Mouse (Mus musculus): Measurements from ENCODE around the gene C130050O18Rik. TPM values are rescaled to one million over a fixed set of nuclear protein-coding genes. Genes with fewer than 3 reads are reported as not detected.

Gene C130050O18Rik
- polyA plus RNA-seq, 1 experiment from 2014 or later: 1.6 TPM

DNA sequence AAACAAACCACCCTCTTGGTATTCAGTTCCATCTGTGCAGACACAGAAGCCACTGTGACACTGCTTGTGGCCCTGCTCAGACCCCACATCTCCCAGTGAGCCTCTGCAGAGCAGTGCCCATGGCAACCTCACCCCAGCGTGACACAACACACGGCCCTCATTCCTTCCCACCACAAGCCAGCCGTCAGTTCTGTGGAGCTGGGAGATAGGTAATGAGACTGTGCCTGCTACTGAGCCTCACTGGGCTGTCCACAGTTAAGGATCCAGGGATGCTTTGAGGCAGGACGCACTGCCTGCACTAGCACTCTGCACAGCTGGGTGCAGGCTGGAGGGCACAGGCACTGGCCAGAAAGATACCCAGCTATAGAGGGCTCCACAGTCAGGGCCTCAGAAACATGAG, 44.8 kb downstream of the C130050O18Rik start:
- Histone ChIP-seq H3K27ac (ENCODE audit: low read length) (no peak overlapping the region; the same call in 1 of the 2 replicates), H3K9ac (ENCODE audit: low read depth, low read length) (no peak overlapping the region), H3K4me3 (ENCODE audit: low read depth, low read length) (no peak overlapping the region), H3K4me2 (ENCODE audit: low read depth, low read length) (no peak overlapping the region), H3K36me3 (ENCODE audit: control insufficient read depth, insufficient read depth) (no peaks in the 10 kb centered on the region), H3K27me3 (ENCODE audit: control insufficient read depth, insufficient read depth, low read depth, low read length) (no peaks in the 10 kb centered on the region), H3K4me1 (ENCODE audit: control insufficient read depth, low read depth, low read length) (peaks cover 7% of the 10 kb centered on the region), H3K9me3 (replicated peaks; ENCODE audit: control insufficient read depth, low read length) (no peaks in the 10 kb centered on the region)
- 52% methylated on average over 4 of the region's 4 CpGs for WGBS (ENCODE audit: insufficient replicate concordance)
- no peak for ATAC-seq (ENCODE audit: low read depth)

- no peak for ATAC-seq (ENCODE audit: low read depth)
- H3K36me3 ChIP-seq (ENCODE audit: control insufficient read depth, insufficient read depth): no peaks in the 10 kb centered on the region
- peaks cover 7% of the 10 kb centered on the region for H3K4me1 ChIP-seq (ENCODE audit: control insufficient read depth, low read depth, low read length)
- H3K27ac ChIP-seq (ENCODE audit: low read length): no peak overlapping the region
- 66% methylated on average over 10 of the region's 10 CpGs for WGBS (ENCODE audit: insufficient replicate concordance)
- no peak overlapping the region for H3K9ac ChIP-seq (ENCODE audit: low read depth, low read length)
- H3K9me3 ChIP-seq (replicated peaks; ENCODE audit: control insufficient read depth, low read length): no peaks in the 10 kb centered on the region
- H3K4me3 ChIP-seq (ENCODE audit: low read depth, low read length): no peak overlapping the region
- H3K4me2 ChIP-seq (ENCODE audit: low read depth, low read length): no peak overlapping the region
- H3K27me3 ChIP-seq (ENCODE audit: control insufficient read depth, insufficient read depth, low read depth, low read length): no peaks in the 10 kb centered on the region
These were observed 48.0 kb downstream of the C130050O18Rik start for GRCm38 (mm10) chr5:139453031-139453430.

GRCm38 (mm10) chr5:139455166-139455565, 50.1 kb downstream of the C130050O18Rik start:
- H3K4me1 ChIP-seq (ENCODE audit: control insufficient read depth, low read depth, low read length): peaks cover 10% of the 10 kb centered on the region
- no peak for ATAC-seq (ENCODE audit: low read depth)
- H3K9me3 ChIP-seq (replicated peaks; ENCODE audit: control insufficient read depth, low read length): no peaks in the 10 kb centered on the region
- no peak overlapping the region for H3K9ac ChIP-seq (ENCODE audit: low read depth, low read length)
- H3K27me3 ChIP-seq (ENCODE audit: control insufficient read depth, insufficient read depth, low read depth, low read length): no peaks in the 10 kb centered on the region
- no peak overlapping the region for H3K27ac ChIP-seq (ENCODE audit: low read length)
- 74% methylated on average over 12 of the region's 12 CpGs for WGBS (ENCODE audit: insufficient replicate concordance)
- no peaks in the 10 kb centered on the region for H3K36me3 ChIP-seq (ENCODE audit: control insufficient read depth, insufficient read depth)
- H3K4me3 ChIP-seq (ENCODE audit: low read depth, low read length): no peak overlapping the region
- no peak overlapping the region for H3K4me2 ChIP-seq (ENCODE audit: low read depth, low read length)

GRCm38 (mm10) chr5:139457241-139457640, 52.2 kb downstream of the C130050O18Rik start:
- no peak overlapping the region for H3K4me3 ChIP-seq (ENCODE audit: low read depth, low read length)
- H3K4me1 ChIP-seq (ENCODE audit: control insufficient read depth, low read depth, low read length): peaks cover 14% of the 10 kb centered on the region
- H3K27ac ChIP-seq (ENCODE audit: low read length): no peak overlapping the region
- no peak overlapping the region for H3K9ac ChIP-seq (ENCODE audit: low read depth, low read length)
- WGBS (ENCODE audit: insufficient replicate concordance): 61% methylated on average over 8 of the region's 8 CpGs
- no peaks in the 10 kb centered on the region for H3K27me3 ChIP-seq (ENCODE audit: control insufficient read depth, insufficient read depth, low read depth, low read length)
- ATAC-seq (ENCODE audit: low read depth): no peak
- H3K9me3 ChIP-seq (replicated peaks; ENCODE audit: control insufficient read depth, low read length): no peaks in the 10 kb centered on the region
- no peaks in the 10 kb centered on the region for H3K36me3 ChIP-seq (ENCODE audit: control insufficient read depth, insufficient read depth)
- H3K4me2 ChIP-seq (ENCODE audit: low read depth, low read length): no peak overlapping the region

GRCm38 (mm10) chr5:139459938-139460337, 54.9 kb downstream of the C130050O18Rik start:
- H3K36me3 ChIP-seq (ENCODE audit: control insufficient read depth, insufficient read depth): no peaks in the 10 kb centered on the region
- H3K4me2 ChIP-seq (ENCODE audit: low read depth, low read length): peak overlapping the region; percentile 86
- no peak overlapping the region for H3K27ac ChIP-seq (ENCODE audit: low read length)
- H3K9me3 ChIP-seq (replicated peaks; ENCODE audit: control insufficient read depth, low read length): no peaks in the 10 kb centered on the region
- peak overlapping the region; percentile 56 for H3K9ac ChIP-seq (ENCODE audit: low read depth, low read length)
- H3K27me3 ChIP-seq (ENCODE audit: control insufficient read depth, insufficient read depth, low read depth, low read length): no peaks in the 10 kb centered on the region
- H3K4me1 ChIP-seq (ENCODE audit: control insufficient read depth, low read depth, low read length): peaks cover 14% of the 10 kb centered on the region
- 3% methylated on average over 10 of the region's 10 CpGs for WGBS (ENCODE audit: insufficient replicate concordance)
- no peak for ATAC-seq (ENCODE audit: low read depth)
- peak overlapping the region; percentile 68 for H3K4me3 ChIP-seq (ENCODE audit: low read depth, low read length)

GRCm38 (mm10) chr5:139460384-139461067, 55.4 kb downstream of the C130050O18Rik start, which contains the start of gene 3110082I17Rik:
Gene 3110082I17Rik, minus strand, starts transcription at chr5:139460527.
- Histone ChIP-seq H3K9ac (ENCODE audit: low read depth, low read length) (peak within 1 kb of the TSS; percentile 56), H3K4me2 (ENCODE audit: low read depth, low read length) (peak within 1 kb of the TSS; percentile 86), H3K36me3 (ENCODE audit: control insufficient read depth, insufficient read depth) (no peaks in the 10 kb centered on the region), H3K4me1 (ENCODE audit: control insufficient read depth, low read depth, low read length) (peaks cover 14% of the 10 kb centered on the region), H3K4me3 (ENCODE audit: low read depth, low read length) (peak within 1 kb of the TSS; percentile 68), H3K27me3 (ENCODE audit: control insufficient read depth, insufficient read depth, low read depth, low read length) (no peaks in the 10 kb centered on the region), H3K9me3 (replicated peaks; ENCODE audit: control insufficient read depth, low read length) (no peaks in the 10 kb centered on the region), H3K27ac (ENCODE audit: low read length) (no peak within 1 kb of the TSS)
- peak; percentile 98 for ATAC-seq (ENCODE audit: low read depth)
- WGBS (ENCODE audit: insufficient replicate concordance): 4% methylated on average over 42 of the region's 42 CpGs

DNA sequence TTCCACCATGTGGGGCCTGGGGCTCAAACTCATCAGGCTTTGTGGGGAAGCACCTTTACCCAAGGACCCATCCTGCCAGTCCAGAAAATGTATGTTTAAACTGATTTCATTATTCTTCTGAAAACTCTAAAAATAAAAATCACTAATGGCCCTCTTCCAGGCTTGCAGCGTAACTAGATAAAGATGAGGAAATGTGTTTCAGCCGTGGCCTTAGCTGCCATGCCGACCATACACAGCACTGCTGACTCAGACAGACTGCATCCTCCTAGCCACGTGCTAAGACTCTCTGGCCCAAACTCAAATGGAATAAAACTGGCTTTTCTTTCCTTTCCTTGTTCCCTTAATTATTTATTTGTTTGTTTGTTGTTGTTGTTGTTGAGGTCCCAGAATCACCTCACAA, 59.8 kb downstream of the C130050O18Rik start:
- Histone ChIP-seq H3K36me3 (ENCODE audit: control insufficient read depth, insufficient read depth) (no peaks in the 10 kb centered on the region), H3K4me3 (ENCODE audit: low read depth, low read length) (no peak overlapping the region), H3K27me3 (ENCODE audit: control insufficient read depth, insufficient read depth, low read depth, low read length) (no peaks in the 10 kb centered on the region), H3K27ac (ENCODE audit: low read length) (no peak overlapping the region), H3K4me1 (ENCODE audit: control insufficient read depth, low read depth, low read length) (peaks cover 6% of the 10 kb centered on the region), H3K9me3 (replicated peaks; ENCODE audit: control insufficient read depth, low read length) (no peaks in the 10 kb centered on the region), H3K4me2 (ENCODE audit: low read depth, low read length) (no peak overlapping the region), H3K9ac (ENCODE audit: low read depth, low read length) (no peak overlapping the region)
- 39% methylated on average over 4 of the region's 4 CpGs for WGBS (ENCODE audit: insufficient replicate concordance)
- no peak for ATAC-seq (ENCODE audit: low read depth)

MicroRNAs encoded within 50 kb of the gene (microRNA counts, 519-probe panel; counts per million panel counts)
- microRNA mmu-miR-339-3p (60.7 counts per million), microRNA mmu-miR-339-5p (60.7 counts per million)

Small RNAs within 50 kb of the gene (microRNA-seq; reads per million reads assigned to microRNA genes)
- 774 reads per million, percentile 73 among the genes with 10 or more reads in this experiment for gene Mir339

Other genes starting within 250 kb of the C130050O18Rik start
- 19.6 TPM in 2 replicates for gene Sun1, start 204.6 kb upstream of the C130050O18Rik start, polyA plus RNA-seq (2015; fragmentation: Nextera tagmentation; extraction: Ambion mirVana)
- 90.0 and 98.0 TPM in 2 replicates for gene Get4, start 153.0 kb upstream of the C130050O18Rik start, polyA plus RNA-seq (2015; fragmentation: Nextera tagmentation; extraction: Ambion mirVana)
- gene Adap1, start 79.7 kb upstream of the C130050O18Rik start, polyA plus RNA-seq (2015; fragmentation: Nextera tagmentation; extraction: Ambion mirVana): 1.1 and 1.3 TPM in 2 replicates
- 42.2 and 48.1 TPM in 2 replicates for gene Cox19, start 53.9 kb upstream of the C130050O18Rik start, polyA plus RNA-seq (2015; fragmentation: Nextera tagmentation; extraction: Ambion mirVana)
- gene Cyp2w1, start 52.7 kb upstream of the C130050O18Rik start, polyA plus RNA-seq (2015; fragmentation: Nextera tagmentation; extraction: Ambion mirVana): 0.42 TPM in 1 of 2 replicates, not detected in the other
- gene Gpr146, start 27.6 kb upstream of the C130050O18Rik start, polyA plus RNA-seq (2015; fragmentation: Nextera tagmentation; extraction: Ambion mirVana): 20.6 and 24.1 TPM in 2 replicates
- gene Gper1, start 17.9 kb downstream of the C130050O18Rik start, polyA plus RNA-seq (2015; fragmentation: Nextera tagmentation; extraction: Ambion mirVana): 0.07 and 0.15 TPM in 2 replicates
- 10.5 and 10.8 TPM in 2 replicates for gene 3110082I17Rik, start 55.2 kb downstream of the C130050O18Rik start, polyA plus RNA-seq (2015; fragmentation: Nextera tagmentation; extraction: Ambion mirVana)
- 2.3 and 2.7 TPM in 2 replicates for gene Zfand2a, start 79.3 kb downstream of the C130050O18Rik start, polyA plus RNA-seq (2015; fragmentation: Nextera tagmentation; extraction: Ambion mirVana)
- gene Uncx, start 138.2 kb downstream of the C130050O18Rik start, polyA plus RNA-seq (2015; fragmentation: Nextera tagmentation; extraction: Ambion mirVana): not detected in 2 replicates

Measured in liver, embryonic 16.5 days (tissue).